Mouse (Mus musculus): ENCODE measurements around the gene Ssbp4. TPM values are rescaled to one million over a fixed set of nuclear protein-coding genes. Genes with fewer than 3 reads are reported as not detected.

Gene Ssbp4
- total and polyA plus RNA-seq, 3 experiments, result 84.9 to 212 TPM; not detected in 1

- Histone ChIP-seq H3K79me2 (ENCODE audit: control insufficient read depth, insufficient read depth, low read length, poor library complexity) (peaks cover 29% of the 10 kb centered on the region), H3K27ac (ENCODE audit: control insufficient read depth, low read depth, low read length) (peak overlapping the region; percentile 87), H3K4me1 (ENCODE audit: control insufficient read depth in 1 of 2, insufficient read depth in 2 of 2, low read length in 2 of 2) (peaks cover 0 to 8% of the 10 kb centered on the region in 2 experiments; a peak in 3 of 4 replicates), H3K4me3 (ENCODE audit: control insufficient read depth in 1 of 2, insufficient read depth in 1 of 2, low read depth in 2 of 2, low read length in 2 of 2) (peak overlapping the region; percentile 55 to 92), H3K27me3 (ENCODE audit: control insufficient read depth in 1 of 2, insufficient read depth in 2 of 2, low read length in 2 of 2) (no peaks in the 10 kb centered on the region), H3K36me3 (ENCODE audit: control insufficient read depth in 1 of 2, insufficient read depth in 2 of 2, low read length in 2 of 2) (no peaks in the 10 kb centered on the region; a peak in 1 of 4 replicates), H3K9ac (ENCODE audit: control insufficient read depth, low read depth, low read length, poor library complexity, severe bottlenecking) (peak overlapping the region; percentile 96), H3K9me3 (replicated peaks; ENCODE audit: insufficient read depth, low read length) (no peaks in the 10 kb centered on the region)
- peak; percentile 90 for DNase-seq (ENCODE audit: low read depth, low spot score)
- TF ChIP-seq MAX (IDR thresholded peaks at IDR 0.05; ENCODE audit: low read length) (no peak), ELF1 (IDR thresholded peaks at IDR 0.05; ENCODE audit: low read depth, low read length) (peak; percentile 60), CHD2 (IDR thresholded peaks at IDR 0.05; ENCODE audit: low read length) (peak; percentile 70), MXI1 (IDR thresholded peaks at IDR 0.05; ENCODE audit: low read depth, low read length) (no peak), JUND (IDR thresholded peaks at IDR 0.05; ENCODE audit: low read depth, low read length) (no peak), ZNF384 (IDR thresholded peaks at IDR 0.05; ENCODE audit: low read depth, low read length) (no peak), MYC (IDR thresholded peaks at IDR 0.05; ENCODE audit: low read depth, low read length) (0 out of 2 replicates have a peak, but pooled peaks have one; percentile 18), SIN3A (IDR thresholded peaks at IDR 0.05; ENCODE audit: low read length) (peak; percentile 10; the same call in 1 of the 2 replicates), POLR2A (IDR thresholded peaks at IDR 0.05; ENCODE audit: control insufficient read depth in 1 of 2, insufficient read depth in 1 of 2, low read depth in 1 of 2, low read length in 2 of 2, poor library complexity in 1 of 2) (peak; percentile 40 to 68; a peak in 3 of 4 replicates), MAZ (IDR thresholded peaks at IDR 0.05; ENCODE audit: low read depth, low read length) (peak; percentile 86; the same call in 1 of the 2 replicates), EP300 (IDR thresholded peaks at IDR 0.05; ENCODE audit: low read depth in 1 of 2, low read length in 2 of 2) (no peak), NELFE (IDR thresholded peaks at IDR 0.05; ENCODE audit: low read depth, low read length) (peak; percentile 63), ETS1 (IDR thresholded peaks at IDR 0.05; ENCODE audit: low read depth, low read length) (peak; percentile 85), HCFC1 (IDR thresholded peaks at IDR 0.05; ENCODE audit: low read depth, low read length) (peak; percentile 48; the same call in 1 of the 2 replicates), CHD1 (IDR thresholded peaks at IDR 0.05; ENCODE audit: low read depth, low read length) (0 out of 2 replicates have a peak, but pooled peaks have one; percentile 30), POLR2AphosphoS2 (IDR thresholded peaks at IDR 0.05; ENCODE audit: low read length) (no peak), TCF12 (IDR thresholded peaks at IDR 0.05; ENCODE audit: low read depth, low read length) (peak; percentile 31; the same call in 1 of the 2 replicates)
Observed at GRCm38 (mm10) chr8:70609368-70609848, 736 bp upstream of the Ssbp4 start.

DNA sequence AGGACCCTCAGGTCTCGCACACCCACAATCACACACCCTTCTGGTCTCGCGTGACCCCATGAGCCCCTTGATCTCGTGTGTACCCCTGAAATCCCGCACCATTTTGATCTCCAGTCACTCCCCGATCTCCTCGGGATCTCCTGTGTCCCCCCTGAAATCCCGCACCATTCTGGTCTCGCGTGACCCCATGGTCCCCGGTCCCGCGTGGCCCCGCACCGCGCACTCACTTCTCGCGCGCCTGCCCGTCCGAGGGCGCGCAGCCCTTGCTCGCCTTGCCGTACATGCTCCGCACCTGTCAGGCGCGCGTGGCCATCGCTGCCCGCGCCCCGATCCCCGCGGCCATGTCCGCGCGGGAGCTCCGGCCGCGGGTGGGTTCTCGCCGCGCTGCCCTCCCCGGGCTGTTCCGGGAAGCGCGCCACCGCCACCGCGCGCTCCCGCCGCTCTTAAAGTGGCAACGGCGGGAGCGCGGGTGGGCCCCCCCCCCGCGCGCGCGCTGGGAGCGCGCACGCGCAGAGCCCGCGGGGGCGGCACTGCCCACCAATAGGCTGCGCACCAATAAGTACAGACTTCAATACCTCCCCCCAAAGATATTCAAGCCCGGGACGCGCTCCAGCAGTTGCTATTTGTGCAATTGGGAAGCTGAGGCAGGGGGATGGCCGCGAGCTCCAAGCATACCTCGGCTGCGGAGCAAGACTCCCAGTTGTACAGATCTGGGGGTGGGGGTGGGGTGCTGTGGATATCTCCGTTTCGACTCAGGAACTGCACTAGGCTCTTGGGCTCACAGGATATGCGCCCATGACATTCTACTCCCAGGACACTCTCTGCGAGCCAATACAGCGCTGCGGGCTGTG, 549 bp downstream of the Ssbp4 start:
- Histone ChIP-seq H3K4me3 (ENCODE audit: control insufficient read depth in 1 of 2, insufficient read depth in 1 of 2, low read depth in 2 of 2, low read length in 2 of 2) (peak overlapping the region; percentile 88 to 92), H3K27ac (ENCODE audit: control insufficient read depth, low read depth, low read length) (peak overlapping the region; percentile 87), H3K9me3 (replicated peaks; ENCODE audit: insufficient read depth, low read length) (no peaks in the 10 kb centered on the region), H3K27me3 (ENCODE audit: control insufficient read depth in 1 of 2, insufficient read depth in 2 of 2, low read length in 2 of 2) (no peaks in the 10 kb centered on the region), H3K9ac (ENCODE audit: control insufficient read depth, low read depth, low read length, poor library complexity, severe bottlenecking) (peak overlapping the region; percentile 96), H3K4me1 (ENCODE audit: control insufficient read depth in 1 of 2, insufficient read depth in 2 of 2, low read length in 2 of 2) (peaks cover 0 to 8% of the 10 kb centered on the region in 2 experiments; a peak in 3 of 4 replicates), H3K79me2 (ENCODE audit: control insufficient read depth, insufficient read depth, low read length, poor library complexity) (peaks cover 29% of the 10 kb centered on the region), H3K36me3 (ENCODE audit: control insufficient read depth in 1 of 2, insufficient read depth in 2 of 2, low read length in 2 of 2) (no peaks in the 10 kb centered on the region; a peak in 1 of 4 replicates)
- DNase-seq (ENCODE audit: low read depth, low spot score), result peak; percentile 90
- no peak for TF ChIP-seq TAL1 (IDR thresholded peaks at IDR 0.05; ENCODE audit: low read length)
- TF ChIP-seq EP300 (IDR thresholded peaks at IDR 0.05; ENCODE audit: low read depth in 1 of 2, low read length in 2 of 2), result no peak
- TF ChIP-seq SIN3A (IDR thresholded peaks at IDR 0.05; ENCODE audit: low read length), result peak; percentile 64
- no peak for TF ChIP-seq RCOR1 (IDR thresholded peaks at IDR 0.05; ENCODE audit: low read depth, low read length)
- TF ChIP-seq E2F4 (IDR thresholded peaks at IDR 0.05; ENCODE audit: borderline replicate concordance, low read depth, low read length), result 0 out of 2 replicates have a peak, but pooled peaks have one; percentile 49
- TF ChIP-seq CHD2 (IDR thresholded peaks at IDR 0.05; ENCODE audit: low read length), result peak; percentile 71
- peak; percentile 89 for TF ChIP-seq MAZ (IDR thresholded peaks at IDR 0.05; ENCODE audit: low read depth, low read length)
- TF ChIP-seq MXI1 (IDR thresholded peaks at IDR 0.05; ENCODE audit: low read depth, low read length), result peak; percentile 23; the same call in 1 of the 2 replicates
- 0 out of 2 replicates have a peak, but pooled peaks have one; percentile 27 for TF ChIP-seq ZMIZ1 (IDR thresholded peaks at IDR 0.05; ENCODE audit: low read depth, low read length)
- TF ChIP-seq USF2 (IDR thresholded peaks at IDR 0.05; ENCODE audit: borderline replicate concordance in 1 of 2, insufficient read depth in 1 of 2, low read depth in 1 of 2, low read length in 2 of 2), result no peak
- TF ChIP-seq HCFC1 (IDR thresholded peaks at IDR 0.05; ENCODE audit: low read depth, low read length), result peak; percentile 51
- TF ChIP-seq POLR2A (IDR thresholded peaks at IDR 0.05; ENCODE audit: control insufficient read depth in 1 of 2, insufficient read depth in 1 of 2, low read depth in 1 of 2, low read length in 2 of 2, poor library complexity in 1 of 2), result peak; percentile 53 to 67
- TF ChIP-seq MYB (IDR thresholded peaks at IDR 0.05; ENCODE audit: low read depth, low read length), result no peak
- TF ChIP-seq ETS1 (IDR thresholded peaks at IDR 0.05; ENCODE audit: low read depth, low read length), result peak; percentile 31; the same call in 1 of the 2 replicates
- TF ChIP-seq ELF1 (IDR thresholded peaks at IDR 0.05; ENCODE audit: low read depth, low read length), result peak; percentile 48; the same call in 1 of the 2 replicates
- TF ChIP-seq ZC3H11A (IDR thresholded peaks at IDR 0.05; ENCODE audit: low read depth, low read length), result peak; percentile 32
- peak; percentile 64 for TF ChIP-seq NELFE (IDR thresholded peaks at IDR 0.05; ENCODE audit: low read depth, low read length)
- TF ChIP-seq TCF12 (IDR thresholded peaks at IDR 0.05; ENCODE audit: low read depth, low read length), result no peak
- TF ChIP-seq MAX (IDR thresholded peaks at IDR 0.05; ENCODE audit: low read length), result peak; percentile 63; the same call in 1 of the 2 replicates
- TF ChIP-seq TBP (IDR thresholded peaks at IDR 0.05; ENCODE audit: low read depth, low read length), result peak; percentile 50; the same call in 1 of the 2 replicates

Measured in MEL (cell line).